Mouse (Mus musculus): ENCODE results near the gene Slc36a4. TPM values are rescaled to one million over a fixed set of nuclear protein-coding genes. Genes with fewer than 3 reads are reported as not detected.
A peak's percentile ranks its signal among the peaks of the same experiment; 100 is the strongest.

Slc36a4 gene
- polyA plus RNA-seq, 1 experiment from 2014 or later = 1.7 TPM

- H3K36me3 ChIP-seq (ENCODE audit: control insufficient read depth, insufficient read depth) = no peaks in the 10 kb centered on the region
- H3K9me3 ChIP-seq (replicated peaks; ENCODE audit: control insufficient read depth, low read length) = no peaks in the 10 kb centered on the region
- H3K27me3 ChIP-seq (ENCODE audit: control insufficient read depth, insufficient read depth, low read depth, low read length) = no peaks in the 10 kb centered on the region
- H3K4me3 ChIP-seq (ENCODE audit: low read depth, low read length) = no peak overlapping the region
- no peak overlapping the region for H3K27ac ChIP-seq (ENCODE audit: low read length)
- no peaks in the 10 kb centered on the region for H3K4me1 ChIP-seq (ENCODE audit: control insufficient read depth, low read depth, low read length)
- H3K4me2 ChIP-seq (ENCODE audit: low read depth, low read length) = no peak overlapping the region
- H3K9ac ChIP-seq (ENCODE audit: low read depth, low read length) = no peak overlapping the region
- WGBS (ENCODE audit: insufficient replicate concordance) = 43% methylated on average over 5 of the region's 5 CpGs
- no peak for ATAC-seq (ENCODE audit: low read depth)
These were observed 14.5 kb upstream of the Slc36a4 start for GRCm38 (mm10) chr9:15694989-15695388.

GRCm38 (mm10) chr9:15705706-15706105, 3.8 kb upstream of the Slc36a4 start:
- no peaks in the 10 kb centered on the region for H3K36me3 ChIP-seq (ENCODE audit: control insufficient read depth, insufficient read depth)
- no peak overlapping the region for H3K9ac ChIP-seq (ENCODE audit: low read depth, low read length)
- H3K9me3 ChIP-seq (replicated peaks; ENCODE audit: control insufficient read depth, low read length) = no peaks in the 10 kb centered on the region
- no peaks in the 10 kb centered on the region; the same call in 1 of the 2 replicates for H3K27me3 ChIP-seq (ENCODE audit: control insufficient read depth, insufficient read depth, low read depth, low read length)
- H3K4me3 ChIP-seq (ENCODE audit: low read depth, low read length) = no peak overlapping the region
- ATAC-seq (ENCODE audit: low read depth) = no peak
- no peaks in the 10 kb centered on the region; the same call in 1 of the 2 replicates for H3K4me1 ChIP-seq (ENCODE audit: control insufficient read depth, low read depth, low read length)
- H3K27ac ChIP-seq (ENCODE audit: low read length) = no peak overlapping the region
- WGBS (ENCODE audit: insufficient replicate concordance) = 51% methylated on average over 10 of the region's 10 CpGs
- no peak overlapping the region for H3K4me2 ChIP-seq (ENCODE audit: low read depth, low read length)

- Histone ChIP-seq H3K4me1 (ENCODE audit: control insufficient read depth, low read depth, low read length) (no peaks in the 10 kb centered on the region; the same call in 1 of the 2 replicates), H3K9ac (ENCODE audit: low read depth, low read length) (peak overlapping the region; percentile 57), H3K4me3 (ENCODE audit: low read depth, low read length) (peak overlapping the region; percentile 62), H3K9me3 (replicated peaks; ENCODE audit: control insufficient read depth, low read length) (no peaks in the 10 kb centered on the region), H3K36me3 (ENCODE audit: control insufficient read depth, insufficient read depth) (no peaks in the 10 kb centered on the region), H3K27me3 (ENCODE audit: control insufficient read depth, insufficient read depth, low read depth, low read length) (no peaks in the 10 kb centered on the region; the same call in 1 of the 2 replicates), H3K27ac (ENCODE audit: low read length) (peak overlapping the region; percentile 12; the same call in 1 of the 2 replicates), H3K4me2 (ENCODE audit: low read depth, low read length) (peak overlapping the region; percentile 75)
- 13% methylated on average over 14 of the region's 14 CpGs for WGBS (ENCODE audit: insufficient replicate concordance)
- 0 out of 2 replicates have a peak, but pooled peaks have one; percentile 5 for ATAC-seq (ENCODE audit: low read depth)
These were observed 449 bp upstream of the Slc36a4 start for GRCm38 (mm10) chr9:15708979-15709598.

GRCm38 (mm10) chr9:15710821-15711565, 1.5 kb downstream of the Slc36a4 start:
- H3K27me3 ChIP-seq (ENCODE audit: control insufficient read depth, insufficient read depth, low read depth, low read length) = no peaks in the 10 kb centered on the region; the same call in 1 of the 2 replicates
- H3K4me2 ChIP-seq (ENCODE audit: low read depth, low read length) = no peak overlapping the region
- H3K36me3 ChIP-seq (ENCODE audit: control insufficient read depth, insufficient read depth) = no peaks in the 10 kb centered on the region
- no peak overlapping the region for H3K4me3 ChIP-seq (ENCODE audit: low read depth, low read length)
- no peak overlapping the region for H3K9ac ChIP-seq (ENCODE audit: low read depth, low read length)
- no peaks in the 10 kb centered on the region for H3K9me3 ChIP-seq (replicated peaks; ENCODE audit: control insufficient read depth, low read length)
- H3K27ac ChIP-seq (ENCODE audit: low read length) = no peak overlapping the region
- 72% methylated on average over 13 of the region's 13 CpGs for WGBS (ENCODE audit: insufficient replicate concordance)
- H3K4me1 ChIP-seq (ENCODE audit: control insufficient read depth, low read depth, low read length) = no peaks in the 10 kb centered on the region; the same call in 1 of the 2 replicates
- ATAC-seq (ENCODE audit: low read depth) = no peak

GRCm38 (mm10) chr9:15711676-15712075, 2.1 kb downstream of the Slc36a4 start:
- Histone ChIP-seq H3K9ac (ENCODE audit: low read depth, low read length) (no peak overlapping the region), H3K4me1 (ENCODE audit: control insufficient read depth, low read depth, low read length) (no peaks in the 10 kb centered on the region; the same call in 1 of the 2 replicates), H3K27ac (ENCODE audit: low read length) (no peak overlapping the region), H3K4me3 (ENCODE audit: low read depth, low read length) (no peak overlapping the region), H3K4me2 (ENCODE audit: low read depth, low read length) (no peak overlapping the region), H3K9me3 (replicated peaks; ENCODE audit: control insufficient read depth, low read length) (no peaks in the 10 kb centered on the region), H3K36me3 (ENCODE audit: control insufficient read depth, insufficient read depth) (no peaks in the 10 kb centered on the region), H3K27me3 (ENCODE audit: control insufficient read depth, insufficient read depth, low read depth, low read length) (no peaks in the 10 kb centered on the region; the same call in 1 of the 2 replicates)
- no peak for ATAC-seq (ENCODE audit: low read depth)
- WGBS (ENCODE audit: insufficient replicate concordance) = 67% methylated on average over 7 of the region's 7 CpGs

- H3K36me3 ChIP-seq (ENCODE audit: control insufficient read depth, insufficient read depth) = no peaks in the 10 kb centered on the region
- no peak overlapping the region for H3K9ac ChIP-seq (ENCODE audit: low read depth, low read length)
- H3K4me3 ChIP-seq (ENCODE audit: low read depth, low read length) = no peak overlapping the region
- H3K9me3 ChIP-seq (replicated peaks; ENCODE audit: control insufficient read depth, low read length) = no peaks in the 10 kb centered on the region
- no peak overlapping the region for H3K4me2 ChIP-seq (ENCODE audit: low read depth, low read length)
- no peaks in the 10 kb centered on the region for H3K27me3 ChIP-seq (ENCODE audit: control insufficient read depth, insufficient read depth, low read depth, low read length)
- ATAC-seq (ENCODE audit: low read depth) = no peak
- no peak overlapping the region for H3K27ac ChIP-seq (ENCODE audit: low read length)
- no peaks in the 10 kb centered on the region; the same call in 1 of the 2 replicates for H3K4me1 ChIP-seq (ENCODE audit: control insufficient read depth, low read depth, low read length)
- 50% methylated on average over 4 of the region's 4 CpGs for WGBS (ENCODE audit: insufficient replicate concordance)
These were observed 5.3 kb downstream of the Slc36a4 start for GRCm38 (mm10) chr9:15714792-15715191.

- Histone ChIP-seq H3K4me3 (ENCODE audit: low read depth, low read length) (no peak overlapping the region), H3K4me2 (ENCODE audit: low read depth, low read length) (no peak overlapping the region), H3K36me3 (ENCODE audit: control insufficient read depth, insufficient read depth) (no peaks in the 10 kb centered on the region), H3K4me1 (ENCODE audit: control insufficient read depth, low read depth, low read length) (no peaks in the 10 kb centered on the region), H3K27me3 (ENCODE audit: control insufficient read depth, insufficient read depth, low read depth, low read length) (no peaks in the 10 kb centered on the region), H3K9ac (ENCODE audit: low read depth, low read length) (no peak overlapping the region), H3K9me3 (replicated peaks; ENCODE audit: control insufficient read depth, low read length) (no peaks in the 10 kb centered on the region), H3K27ac (ENCODE audit: low read length) (no peak overlapping the region)
- 63% methylated on average over 11 of the region's 11 CpGs for WGBS (ENCODE audit: insufficient replicate concordance)
- ATAC-seq (ENCODE audit: low read depth) = no peak; the same call in 1 of the 2 replicates
These were observed 5.9 kb downstream of the Slc36a4 start for GRCm38 (mm10) chr9:15715193-15715989.

- no peak overlapping the region for H3K9ac ChIP-seq (ENCODE audit: low read depth, low read length)
- ATAC-seq (ENCODE audit: low read depth) = no peak
- H3K9me3 ChIP-seq (replicated peaks; ENCODE audit: control insufficient read depth, low read length) = no peaks in the 10 kb centered on the region
- H3K27me3 ChIP-seq (ENCODE audit: control insufficient read depth, insufficient read depth, low read depth, low read length) = no peaks in the 10 kb centered on the region
- no peaks in the 10 kb centered on the region for H3K4me1 ChIP-seq (ENCODE audit: control insufficient read depth, low read depth, low read length)
- no peak overlapping the region for H3K4me3 ChIP-seq (ENCODE audit: low read depth, low read length)
- no peaks in the 10 kb centered on the region for H3K36me3 ChIP-seq (ENCODE audit: control insufficient read depth, insufficient read depth)
- 56% methylated on average over 4 of the region's 4 CpGs for WGBS (ENCODE audit: insufficient replicate concordance)
- H3K4me2 ChIP-seq (ENCODE audit: low read depth, low read length) = no peak overlapping the region
- no peak overlapping the region for H3K27ac ChIP-seq (ENCODE audit: low read length)
These were observed 7.8 kb downstream of the Slc36a4 start for GRCm38 (mm10) chr9:15717363-15717762.

Data from liver, embryonic 16.5 days (tissue).